Mouse (Mus musculus) myocyte (in vitro differentiated cells): ENCODE results near the gene Tshz2.

ENCODE experiments used
- E2F4 ChIP-seq: IDR thresholded peaks from one replicate; pipeline ENCODE4 v1.6.1; 2011; ENCODE audit warnings: mild to moderate bottlenecking, control low read depth, moderate library complexity; ENCODE audit not compliant: insufficient read depth
- MYOG ChIP-seq, 3 experiments: IDR thresholded peaks; one replicate each; pipeline ENCODE4 v1.6.1; 2011; ENCODE audit warnings: control low read depth in 2 of 3, low read depth in 2 of 3, mild to moderate bottlenecking in 2 of 3; ENCODE audit not compliant: insufficient read length in 2 of 3, control insufficient read depth in 1 of 3, insufficient read depth in 1 of 3
- POLR2A ChIP-seq: IDR thresholded peaks from one replicate; pipeline ENCODE4 v1.6.1; 2011; ENCODE audit warnings: low read depth, mild to moderate bottlenecking, control low read depth, moderate library complexity; ENCODE audit not compliant: insufficient read length
- POLR2AphosphoS2 ChIP-seq: IDR thresholded peaks from one replicate; pipeline ENCODE4 v1.6.1; 2011; ENCODE audit warnings: low read depth, control low read depth; ENCODE audit not compliant: insufficient read length
- SRF ChIP-seq: IDR thresholded peaks from one replicate; pipeline ENCODE4 v1.6.1; 2011; ENCODE audit warnings: low read depth; ENCODE audit not compliant: control insufficient read depth, insufficient read length
- TCF12 ChIP-seq: IDR thresholded peaks from one replicate; pipeline ENCODE4 v1.6.1; 2011; ENCODE audit warnings: mild to moderate bottlenecking, control low read depth; ENCODE audit not compliant: poor library complexity, insufficient read depth, severe bottlenecking
- USF1 ChIP-seq: IDR thresholded peaks from one replicate; pipeline ENCODE4 v1.6.1; 2011; ENCODE audit warnings: low read depth, mild to moderate bottlenecking, control low read depth, moderate library complexity

- no peak for TF ChIP-seq USF1
- no peak for TF ChIP-seq POLR2A
- no peak for TF ChIP-seq SRF
- TF ChIP-seq E2F4, result no peak
- no peak for TF ChIP-seq POLR2AphosphoS2
- no peak for TF ChIP-seq MYOG (IDR thresholded peaks at IDR 0.05; ENCODE audit: control insufficient read depth in 1 of 3, insufficient read depth in 1 of 3, insufficient read length in 2 of 3, low read depth in 2 of 3)
- no peak for TF ChIP-seq TCF12
These were observed 154.6 kb downstream of the Tshz2 start for GRCm38 (mm10) chr2:169787381-169787780.
